Mouse (Mus musculus) limb, embryonic 15.5 days (tissue): ENCODE measurements around the gene Egfr. TPM values are rescaled to one million over a fixed set of nuclear protein-coding genes. Genes with fewer than 3 reads are reported as not detected.

Experiments used
- ATAC-seq: fragments of 200-750 bp; cut with Nextera tagmentation; 2 replicates; pipeline ENCODE4 v1.8.0; 2017; ENCODE audit warnings: low read depth, moderate TSS enrichment; ENCODE audit not compliant: insufficient number of reproducible peaks, low FRiP score, low TSS enrichment
- H3K27ac ChIP-seq: fragments of 300-500 bp; sonication (generic); 2 replicates; pipeline ENCODE4 v1.5.1; 2015; ENCODE audit warnings: moderate library complexity, mild to moderate bottlenecking, inconsistent platforms
- H3K27me3 ChIP-seq: fragments of 300-500 bp; sonication (generic); 2 replicates; pipeline ENCODE4 v1.6.1; 2015; ENCODE audit warnings: inconsistent platforms
- H3K36me3 ChIP-seq: fragments of 300-500 bp; sonication (generic); 2 replicates; pipeline ENCODE4 v1.6.1; 2015; ENCODE audit warnings: inconsistent platforms
- H3K4me1 ChIP-seq: fragments of 300-500 bp; sonication (generic); 2 replicates; pipeline ENCODE4 v1.6.1; 2015; ENCODE audit warnings: inconsistent platforms
- H3K4me2 ChIP-seq: fragments of 300-500 bp; sonication (generic); 2 replicates; pipeline ENCODE4 v1.6.1; 2015; ENCODE audit warnings: mild to moderate bottlenecking, inconsistent platforms
- H3K4me3 ChIP-seq: fragments of 300-500 bp; sonication (generic); 2 replicates; pipeline ENCODE4 v1.5.1; 2015; ENCODE audit warnings: mild to moderate bottlenecking, inconsistent platforms
- H3K9ac ChIP-seq: fragments of 300-500 bp; sonication (generic); 2 replicates; pipeline ENCODE4 v1.6.1; 2015; ENCODE audit warnings: inconsistent platforms
- H3K9me3 ChIP-seq: fragments of 300-500 bp; sonication (generic); 2 replicates; pipeline ENCODE4 v1.6.1; 2016; ENCODE audit warnings: inconsistent platforms
- whole genome bisulfite sequencing: fragments of 180-500 bp; shearing (Covaris S2); methylation state at CpG from one replicate; pipeline ENCODE4 v1.1.7; 2015; 5-methylcytosine and 5-hydroxymethylcytosine counted together
- polyA plus RNA-seq: library from polyadenylated mRNA; unstranded; fragments of >200 nt; fragmentation: Nextera tagmentation; extraction: Ambion mirVana; gene quantifications from 2 replicates; pipeline ENCODE4 v1.2.1, GENCODE M21; 2015

The Egfr gene
- polyA plus RNA-seq, 1 experiment from 2014 or later, result 28.9 TPM

- Histone ChIP-seq H3K27ac (peak overlapping the region; percentile 87), H3K36me3 (no peaks in the 10 kb centered on the region), H3K27me3 (no peaks in the 10 kb centered on the region), H3K4me1 (peaks cover 25% of the 10 kb centered on the region), H3K4me2 (no peak overlapping the region), H3K9me3 (no peaks in the 10 kb centered on the region), H3K9ac (no peak overlapping the region), H3K4me3 (no peak overlapping the region)
- ATAC-seq, result no peak
- 31% methylated on average over 3 of the region's 3 CpGs for WGBS
Measured at GRCm38 (mm10) chr11:16810086-16810485, 58.1 kb downstream of the Egfr start.

GRCm38 (mm10) chr11:16813298-16813697 is 61.3 kb downstream of the Egfr start:
- Histone ChIP-seq H3K4me2 (no peak overlapping the region), H3K4me1 (peaks cover 29% of the 10 kb centered on the region), H3K4me3 (no peak overlapping the region), H3K27me3 (no peaks in the 10 kb centered on the region), H3K9ac (no peak overlapping the region), H3K9me3 (no peaks in the 10 kb centered on the region), H3K36me3 (no peaks in the 10 kb centered on the region), H3K27ac (no peak overlapping the region)
- no peak for ATAC-seq

- peaks cover 20% of the 10 kb centered on the region for H3K4me1 ChIP-seq
- no peaks in the 10 kb centered on the region for H3K9me3 ChIP-seq
- no peak overlapping the region for H3K9ac ChIP-seq
- no peak overlapping the region for H3K4me3 ChIP-seq
- WGBS, result 69% methylated on average over 9 of the region's 9 CpGs
- H3K4me2 ChIP-seq, result no peak overlapping the region
- no peaks in the 10 kb centered on the region for H3K36me3 ChIP-seq
- H3K27ac ChIP-seq, result peak overlapping the region; percentile 35; the same call in 1 of the 2 replicates
- no peak for ATAC-seq
- no peaks in the 10 kb centered on the region for H3K27me3 ChIP-seq
Measured at GRCm38 (mm10) chr11:16816414-16816813, 64.4 kb downstream of the Egfr start.

- Histone ChIP-seq H3K4me2 (no peak overlapping the region), H3K4me3 (no peak overlapping the region), H3K27me3 (no peaks in the 10 kb centered on the region), H3K27ac (no peak overlapping the region), H3K9ac (no peak overlapping the region), H3K9me3 (no peaks in the 10 kb centered on the region), H3K36me3 (no peaks in the 10 kb centered on the region), H3K4me1 (peaks cover 20% of the 10 kb centered on the region)
- 69% methylated on average over 6 of the region's 6 CpGs for WGBS
- ATAC-seq, result no peak
Measured at GRCm38 (mm10) chr11:16817336-16818034, 65.5 kb downstream of the Egfr start.

- Histone ChIP-seq H3K36me3 (no peaks in the 10 kb centered on the region), H3K9me3 (no peaks in the 10 kb centered on the region), H3K27me3 (no peaks in the 10 kb centered on the region), H3K9ac (no peak overlapping the region), H3K4me1 (peaks cover 26% of the 10 kb centered on the region), H3K27ac (no peak overlapping the region), H3K4me2 (no peak overlapping the region), H3K4me3 (no peak overlapping the region)
- 73% methylated on average over 1 of the region's 1 CpGs for WGBS
- ATAC-seq, result no peak
Measured at GRCm38 (mm10) chr11:16819424-16819823, 67.4 kb downstream of the Egfr start.

GRCm38 (mm10) chr11:16820138-16820537 is 68.1 kb downstream of the Egfr start:
- no peak overlapping the region for H3K4me2 ChIP-seq
- H3K27me3 ChIP-seq, result no peaks in the 10 kb centered on the region
- ATAC-seq, result no peak
- H3K9me3 ChIP-seq, result no peaks in the 10 kb centered on the region
- no peak overlapping the region for H3K4me3 ChIP-seq
- 0 out of 2 replicates have a peak overlapping the region, but pooled peaks have one; percentile 22 for H3K27ac ChIP-seq
- peaks cover 26% of the 10 kb centered on the region for H3K4me1 ChIP-seq
- H3K36me3 ChIP-seq, result no peaks in the 10 kb centered on the region
- WGBS, result 77% methylated on average over 6 of the region's 6 CpGs
- no peak overlapping the region for H3K9ac ChIP-seq

GRCm38 (mm10) chr11:16821668-16822254 is 69.8 kb downstream of the Egfr start:
- ATAC-seq, result no peak
- Histone ChIP-seq H3K27ac (no peak overlapping the region), H3K4me2 (no peak overlapping the region), H3K27me3 (no peaks in the 10 kb centered on the region), H3K9me3 (no peaks in the 10 kb centered on the region), H3K36me3 (no peaks in the 10 kb centered on the region), H3K9ac (no peak overlapping the region), H3K4me1 (peaks cover 23% of the 10 kb centered on the region), H3K4me3 (no peak overlapping the region)
- WGBS, result 76% methylated on average over 6 of the region's 6 CpGs

- Histone ChIP-seq H3K9ac (no peak overlapping the region), H3K4me1 (peaks cover 13% of the 10 kb centered on the region; the same call in 1 of the 2 replicates), H3K4me2 (no peak overlapping the region), H3K36me3 (no peaks in the 10 kb centered on the region), H3K27ac (peak overlapping the region; percentile 72), H3K9me3 (no peaks in the 10 kb centered on the region), H3K27me3 (no peaks in the 10 kb centered on the region), H3K4me3 (no peak overlapping the region)
- no peak for ATAC-seq
- WGBS, result 59% methylated on average over 4 of the region's 4 CpGs
Measured at GRCm38 (mm10) chr11:16823830-16824545, 72.0 kb downstream of the Egfr start.

GRCm38 (mm10) chr11:16829468-16829867 is 77.5 kb downstream of the Egfr start:
- H3K36me3 ChIP-seq, result no peaks in the 10 kb centered on the region
- H3K27me3 ChIP-seq, result no peaks in the 10 kb centered on the region
- no peak overlapping the region for H3K27ac ChIP-seq
- no peaks in the 10 kb centered on the region for H3K9me3 ChIP-seq
- H3K9ac ChIP-seq, result no peak overlapping the region
- no peak for ATAC-seq
- no peak overlapping the region for H3K4me2 ChIP-seq
- H3K4me3 ChIP-seq, result no peak overlapping the region
- peaks cover 24% of the 10 kb centered on the region; the same call in 1 of the 2 replicates for H3K4me1 ChIP-seq
- 79% methylated on average over 3 of the region's 3 CpGs for WGBS

GRCm38 (mm10) chr11:16830531-16831227 is 78.7 kb downstream of the Egfr start:
- Histone ChIP-seq H3K4me1 (peaks cover 24% of the 10 kb centered on the region; the same call in 1 of the 2 replicates), H3K9me3 (no peaks in the 10 kb centered on the region), H3K4me2 (no peak overlapping the region), H3K27me3 (no peaks in the 10 kb centered on the region), H3K9ac (no peak overlapping the region), H3K4me3 (no peak overlapping the region), H3K36me3 (no peaks in the 10 kb centered on the region), H3K27ac (peak overlapping the region; percentile 64)
- 54% methylated on average over 8 of the region's 8 CpGs for WGBS
- ATAC-seq, result no peak

GRCm38 (mm10) chr11:16831974-16832464 is 80.0 kb downstream of the Egfr start:
- Histone ChIP-seq H3K36me3 (no peaks in the 10 kb centered on the region), H3K27ac (peak overlapping the region; percentile 82), H3K4me1 (peaks cover 24% of the 10 kb centered on the region; the same call in 1 of the 2 replicates), H3K27me3 (no peaks in the 10 kb centered on the region), H3K9ac (no peak overlapping the region), H3K4me2 (no peak overlapping the region), H3K9me3 (no peaks in the 10 kb centered on the region), H3K4me3 (no peak overlapping the region)
- WGBS, result 45% methylated on average over 5 of the region's 5 CpGs
- peak; percentile 87 for ATAC-seq
